Mouse (Mus musculus) testis, postnatal 14 days (tissue): ENCODE results near the gene Ptpn11.

Experiments
- DNase-seq: peaks from one replicate; pipeline ENCODE4 v3.0.0; 2021; ENCODE audit warnings: low spot score

Ptpn11 gene

DNA sequence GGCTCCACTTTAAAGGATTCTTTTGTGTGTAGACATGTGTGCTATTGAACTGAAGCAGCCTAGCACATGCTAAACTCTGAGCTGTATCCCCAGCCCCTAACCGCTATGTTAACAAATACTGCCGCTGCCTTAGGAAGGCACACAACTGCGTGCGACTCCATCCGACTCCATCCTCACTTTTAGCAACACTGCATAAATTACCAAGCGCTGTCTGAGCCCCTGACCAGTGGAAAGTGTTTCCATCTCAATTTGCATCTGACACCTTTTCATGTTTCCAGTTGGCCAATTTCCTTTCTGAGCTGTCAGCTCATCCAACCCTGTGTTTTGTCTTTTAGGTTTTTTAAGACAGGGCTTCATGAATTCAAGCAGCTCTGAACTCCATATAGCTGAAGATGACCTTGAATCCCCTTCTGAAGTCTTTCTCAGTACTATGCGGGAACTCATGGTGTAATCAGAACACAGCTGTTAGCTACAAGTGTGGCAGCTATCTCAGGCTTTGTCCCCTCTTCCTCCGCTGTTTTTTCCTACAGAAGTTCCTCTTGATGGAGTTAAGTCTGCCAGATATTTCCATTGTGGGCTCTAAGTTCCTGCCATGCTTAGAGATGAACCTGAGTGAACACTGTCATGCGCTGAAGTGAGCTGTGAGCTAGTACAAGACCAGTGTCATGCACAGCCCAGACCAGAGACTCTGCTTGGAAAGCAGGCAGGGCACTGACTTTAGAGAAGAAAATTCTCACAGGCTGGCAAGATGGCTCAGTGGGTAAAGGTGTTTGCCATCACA lies 11.9 kb downstream of the Ptpn11 start:
- DNase-seq = no peak

DNA sequence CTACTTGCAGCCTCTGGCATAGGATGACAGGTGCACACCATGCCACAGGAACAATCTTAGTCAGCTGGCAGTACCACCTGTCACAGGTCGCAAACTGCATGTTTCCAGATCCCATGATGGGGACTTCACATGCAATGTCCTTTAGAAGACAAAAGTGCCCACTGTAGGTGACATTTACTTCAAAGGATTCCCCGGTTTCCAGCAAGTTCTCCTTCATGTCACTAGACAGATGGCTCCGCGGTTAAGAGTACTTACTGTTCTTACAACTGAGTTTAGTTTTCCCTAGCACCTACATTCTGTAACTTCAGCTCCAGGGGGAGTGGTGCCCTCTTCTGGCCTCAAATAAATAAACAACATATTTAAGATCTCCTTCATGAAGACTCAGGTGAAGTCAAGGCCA lies 18.4 kb downstream of the Ptpn11 start:
- DNase-seq = no peak

GRCm38 (mm10) chr5:121169588-121169987 lies 21.6 kb downstream of the Ptpn11 start:
- no peak for DNase-seq

GRCm38 (mm10) chr5:121166884-121167283 lies 24.3 kb downstream of the Ptpn11 start:
- no peak for DNase-seq

DNA sequence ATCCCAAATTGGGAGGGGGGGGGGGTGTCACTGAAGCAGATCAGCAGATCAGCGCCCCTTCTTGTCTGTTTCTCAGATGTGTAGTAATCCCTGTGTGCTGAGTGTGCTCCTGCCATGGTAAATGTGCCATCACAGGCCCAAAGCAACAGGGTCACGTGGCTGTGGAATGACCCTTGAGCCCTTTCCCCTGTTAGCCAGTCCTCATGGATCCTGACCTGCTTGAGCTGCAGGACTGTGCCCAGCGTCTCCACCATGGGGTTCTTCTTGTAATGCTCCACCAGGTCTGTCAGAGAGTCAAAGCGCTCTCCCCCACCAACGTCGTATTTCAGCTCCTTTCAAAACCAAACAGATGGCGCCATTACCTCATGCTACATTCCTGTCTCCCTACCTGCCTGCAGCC lies 28.3 kb downstream of the Ptpn11 start:
- no peak for DNase-seq

DNA sequence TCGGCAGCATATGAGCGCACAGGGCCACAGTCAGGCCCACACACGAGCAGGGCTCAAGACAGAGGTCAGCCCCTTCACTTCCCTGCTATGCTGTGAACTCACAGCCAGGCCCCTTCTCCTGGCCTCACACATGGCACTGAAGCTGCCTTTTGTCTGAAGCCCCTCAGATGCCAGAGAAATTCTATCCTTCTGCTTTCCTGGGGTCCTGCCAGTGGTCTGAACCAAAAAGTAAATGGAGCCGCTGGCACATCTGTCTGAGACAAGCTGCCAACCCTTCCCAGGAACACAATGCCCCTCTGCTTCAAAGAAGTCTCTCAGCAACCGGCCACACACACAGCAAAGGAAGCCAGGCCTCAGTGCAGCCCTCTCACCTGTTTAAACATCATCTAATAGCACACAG lies 28.9 kb downstream of the Ptpn11 start:
- no peak for DNase-seq

GRCm38 (mm10) chr5:121158966-121159365 lies 32.2 kb downstream of the Ptpn11 start:
- DNase-seq = no peak

- no peak for DNase-seq
These were observed 33.7 kb downstream of the Ptpn11 start for GRCm38 (mm10) chr5:121157489-121157888.

DNA sequence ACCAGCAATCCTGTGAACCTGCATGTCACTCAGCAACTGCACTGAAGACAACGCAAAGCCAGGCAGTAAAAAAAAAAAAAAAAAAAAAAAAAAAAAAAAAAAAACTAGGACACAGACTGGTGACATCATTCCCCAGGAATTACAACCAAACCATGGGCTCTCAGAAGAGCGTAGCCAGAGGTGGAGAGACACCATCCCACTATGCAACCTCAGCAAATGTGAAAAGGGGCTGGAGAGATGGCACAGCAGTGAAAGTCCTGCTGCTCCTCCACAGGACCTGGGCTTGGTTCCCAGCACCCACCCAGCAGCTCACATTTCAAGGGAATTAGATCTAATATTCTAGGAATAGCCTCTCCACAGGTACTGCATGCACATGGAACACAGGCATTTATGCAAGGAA lies 34.2 kb downstream of the Ptpn11 start:
- DNase-seq = no peak

DNA sequence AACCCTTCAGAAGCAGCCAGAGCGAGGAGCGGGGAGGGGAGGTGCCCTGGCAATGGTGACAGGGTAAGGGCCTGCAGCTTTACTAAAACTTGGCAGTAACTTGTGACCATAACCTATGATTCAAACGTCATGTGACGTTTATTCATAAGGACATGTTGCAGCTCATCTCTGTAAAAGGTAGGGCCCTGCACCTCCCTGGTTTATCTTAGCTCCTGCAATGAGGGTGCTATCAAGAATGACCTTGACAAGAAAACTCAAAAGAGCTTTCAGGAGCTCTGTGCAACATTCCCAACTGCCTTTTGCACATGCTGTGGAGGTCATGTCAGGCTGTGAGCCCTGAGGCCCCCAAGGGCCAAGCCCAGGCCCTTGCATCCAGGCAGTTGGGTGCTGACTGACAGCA lies 35.1 kb downstream of the Ptpn11 start:
- no peak for DNase-seq

GRCm38 (mm10) chr5:121150684-121151083 lies 40.5 kb downstream of the Ptpn11 start:
- no peak for DNase-seq

- DNase-seq = no peak
These were observed 42.0 kb downstream of the Ptpn11 start for GRCm38 (mm10) chr5:121149246-121149645.

- no peak for DNase-seq
These were observed 44.9 kb downstream of the Ptpn11 start for GRCm38 (mm10) chr5:121146275-121146674.

- no peak for DNase-seq
These were observed 45.6 kb downstream of the Ptpn11 start for GRCm38 (mm10) chr5:121145609-121146008.

- DNase-seq = no peak
These were observed 46.6 kb downstream of the Ptpn11 start for GRCm38 (mm10) chr5:121144441-121145238.

- DNase-seq = no peak
These were observed 48.6 kb downstream of the Ptpn11 start for GRCm38 (mm10) chr5:121142431-121143119.

DNA sequence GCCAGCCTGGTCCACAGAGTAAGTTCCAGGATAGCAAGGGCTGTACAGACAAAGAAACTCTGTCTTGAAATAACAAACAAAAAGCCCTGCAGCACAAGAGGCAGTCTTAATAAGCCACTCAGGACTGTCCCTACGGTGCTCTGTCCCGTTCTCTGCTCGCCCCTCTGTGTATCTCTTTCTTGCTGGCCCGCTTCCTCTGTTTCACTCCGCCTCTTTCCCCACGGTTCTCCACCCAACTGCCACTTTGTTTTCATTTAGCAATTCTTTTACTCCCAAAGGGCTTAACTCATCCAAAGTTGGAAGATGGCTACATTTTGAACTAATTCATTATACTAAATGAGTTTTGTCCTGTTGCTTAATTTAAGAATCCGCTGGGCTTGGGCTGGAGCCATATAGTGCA lies 50.9 kb downstream of the Ptpn11 start:
- DNase-seq = peak; percentile 43

- no peak for DNase-seq
These were observed 54.1 kb downstream of the Ptpn11 start for GRCm38 (mm10) chr5:121137125-121137524.

GRCm38 (mm10) chr5:121131801-121132200 lies 59.4 kb downstream of the Ptpn11 start:
- DNase-seq = no peak

DNA sequence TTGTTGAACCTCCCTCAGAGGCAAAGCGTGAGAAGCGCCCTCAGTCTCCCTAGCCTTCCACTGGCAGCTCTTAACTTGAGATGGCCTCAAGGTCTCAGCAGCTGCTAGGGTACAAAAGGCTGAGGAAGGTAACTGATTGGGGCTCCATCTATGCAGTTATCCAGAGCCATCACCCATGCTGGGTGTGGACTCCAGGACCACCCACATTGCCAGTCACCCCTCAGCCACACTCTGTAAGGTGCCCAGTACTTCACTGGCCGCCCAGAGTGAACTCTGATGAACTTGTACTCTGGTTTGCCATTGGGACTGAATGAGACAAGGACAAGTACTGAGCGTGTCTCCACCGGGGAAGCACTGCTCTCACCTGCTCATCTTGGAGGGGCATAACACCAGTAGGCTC lies 61.9 kb downstream of the Ptpn11 start:
- DNase-seq = no peak

DNA sequence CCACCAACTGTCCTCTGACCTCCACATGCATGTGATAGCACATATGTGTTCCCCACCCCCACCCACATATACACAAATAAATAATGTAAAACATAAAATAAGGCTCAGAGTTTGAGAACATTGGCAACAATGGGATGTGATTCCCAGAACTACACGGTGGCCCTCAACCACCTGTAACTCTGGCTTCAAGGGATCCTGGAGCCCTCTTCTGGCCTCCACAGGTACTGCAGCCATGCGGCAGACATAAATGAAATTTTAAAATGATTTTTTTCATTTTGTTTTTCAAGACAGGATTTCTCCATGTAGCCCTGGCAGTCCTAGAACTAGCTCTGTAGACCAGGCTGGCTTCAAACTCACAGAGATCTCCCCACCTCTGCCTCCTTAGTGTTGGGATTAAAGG lies 65.1 kb downstream of the Ptpn11 start:
- DNase-seq = no peak

DNA sequence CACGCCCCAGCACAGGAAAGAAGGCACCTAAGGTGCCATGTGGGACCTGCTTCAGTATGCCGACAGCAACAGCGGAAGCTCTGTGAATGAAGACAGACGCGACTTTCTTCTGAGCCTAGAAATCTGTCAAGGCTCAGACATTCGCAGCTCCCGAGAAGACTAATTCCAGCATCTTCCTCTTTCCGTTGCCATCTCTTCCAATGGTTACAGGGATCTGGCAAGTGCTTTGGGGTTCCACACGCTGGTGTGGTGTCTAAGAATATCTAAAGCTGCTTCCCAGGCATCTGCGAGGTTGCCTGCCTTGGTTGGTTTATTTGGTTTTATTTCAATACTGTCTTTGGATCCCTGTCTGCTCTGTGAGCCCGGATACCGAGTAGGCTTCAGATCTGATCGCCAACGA lies 65.6 kb downstream of the Ptpn11 start:
- no peak for DNase-seq
